Mouse (Mus musculus): ENCODE measurements around the gene Epn2. TPM values are rescaled to one million over a fixed set of nuclear protein-coding genes. Genes with fewer than 3 reads are reported as not detected.
"Not testable (repeated sequence)": the region's sequence is repeated elsewhere in the genome, so short reads cannot be mapped to it uniquely, and the experiment has no call there.

The Epn2 gene
- polyA plus RNA-seq, 1 experiment from 2014 or later: 25.5 TPM

GRCm38 (mm10) chr11:61585421-61585820, 5.9 kb upstream of the Epn2 start:
- Histone ChIP-seq H3K27ac (no peak overlapping the region), H3K36me3 (no peaks in the 10 kb centered on the region), H3K4me2 (no peak overlapping the region), H3K27me3 (no peaks in the 10 kb centered on the region), H3K4me1 (peaks cover 6% of the 10 kb centered on the region), H3K4me3 (replicated peaks) (no peak overlapping the region), H3K9ac (no peak overlapping the region), H3K9me3 (replicated peaks) (no peaks in the 10 kb centered on the region)
- 40% methylated on average over 4 of the region's 4 CpGs for WGBS
- ATAC-seq (replicated peaks; ENCODE audit: low FRiP score): no peak

GRCm38 (mm10) chr11:61584830-61585229, 5.3 kb upstream of the Epn2 start:
- WGBS: 80% methylated on average over 4 of the region's 4 CpGs
- H3K4me1 ChIP-seq: peaks cover under 1% of the 10 kb centered on the region; the same call in 1 of the 2 replicates
- no peaks in the 10 kb centered on the region for H3K27me3 ChIP-seq
- no peak overlapping the region for H3K27ac ChIP-seq
- no peak for ATAC-seq (replicated peaks; ENCODE audit: low FRiP score)
- no peaks in the 10 kb centered on the region for H3K9me3 ChIP-seq (replicated peaks)
- no peak overlapping the region for H3K4me3 ChIP-seq (replicated peaks)
- no peaks in the 10 kb centered on the region for H3K36me3 ChIP-seq
- H3K4me2 ChIP-seq: no peak overlapping the region
- no peak overlapping the region for H3K9ac ChIP-seq

GRCm38 (mm10) chr11:61584096-61584495, 4.6 kb upstream of the Epn2 start:
- H3K27me3 ChIP-seq: no peaks in the 10 kb centered on the region
- H3K36me3 ChIP-seq: no peaks in the 10 kb centered on the region
- no peak for ATAC-seq (replicated peaks; ENCODE audit: low FRiP score)
- H3K4me1 ChIP-seq: no peaks in the 10 kb centered on the region
- 90% methylated on average over 6 of the region's 6 CpGs for WGBS
- no peak overlapping the region for H3K9ac ChIP-seq
- H3K9me3 ChIP-seq (replicated peaks): no peaks in the 10 kb centered on the region
- H3K4me3 ChIP-seq (replicated peaks): no peak overlapping the region
- H3K27ac ChIP-seq: no peak overlapping the region
- no peak overlapping the region for H3K4me2 ChIP-seq

- not testable (repeated sequence) for H3K27ac ChIP-seq; ATAC-seq (replicated peaks; ENCODE audit: low FRiP score); H3K9ac ChIP-seq; H3K27me3 ChIP-seq; H3K4me3 ChIP-seq (replicated peaks); H3K4me1 ChIP-seq; H3K4me2 ChIP-seq; H3K36me3 ChIP-seq; H3K9me3 ChIP-seq (replicated peaks)
- 90% methylated on average over 4 of the region's 5 CpGs for WGBS
Observed at GRCm38 (mm10) chr11:61582808-61583207, 3.3 kb upstream of the Epn2 start.

GRCm38 (mm10) chr11:61579878-61580381, 443 bp upstream of the Epn2 start:
- Histone ChIP-seq H3K4me3 (replicated peaks) (peak overlapping the region; percentile 79), H3K4me2 (peak overlapping the region; percentile 90), H3K9me3 (replicated peaks) (no peaks in the 10 kb centered on the region), H3K27ac (peak overlapping the region; percentile 91; the same call in 1 of the 2 replicates), H3K36me3 (0 out of 2 replicates have a peak, but pooled peaks cover 3% of the 10 kb centered on the region), H3K4me1 (peaks cover 17% of the 10 kb centered on the region), H3K9ac (no peak overlapping the region), H3K27me3 (no peaks in the 10 kb centered on the region)
- 75% methylated on average over 7 of the region's 7 CpGs for WGBS
- ATAC-seq (replicated peaks; ENCODE audit: low FRiP score): no peak

- peak overlapping the region; percentile 90 for H3K4me2 ChIP-seq
Observed at GRCm38 (mm10) chr11:61578541-61578982, 925 bp downstream of the Epn2 start.

GRCm38 (mm10) chr11:61577991-61578390, 1.5 kb downstream of the Epn2 start:
- Histone ChIP-seq H3K4me1 (peaks cover 17% of the 10 kb centered on the region), H3K27me3 (no peaks in the 10 kb centered on the region), H3K9me3 (replicated peaks) (no peaks in the 10 kb centered on the region), H3K9ac (no peak overlapping the region), H3K36me3 (0 out of 2 replicates have a peak, but pooled peaks cover 3% of the 10 kb centered on the region), H3K4me2 (peak overlapping the region; percentile 90), H3K4me3 (replicated peaks) (peak overlapping the region; percentile 79), H3K27ac (no peak overlapping the region)
- 3% methylated on average over 5 of the region's 5 CpGs for WGBS
- ATAC-seq (replicated peaks; ENCODE audit: low FRiP score): no peak

More at GRCm38 (mm10) chr11:61578541-61578982, 925 bp downstream of the Epn2 start:
- H3K4me3 ChIP-seq (replicated peaks): peak overlapping the region; percentile 79
- H3K27ac ChIP-seq: peak overlapping the region; percentile 91
- no peaks in the 10 kb centered on the region for H3K9me3 ChIP-seq (replicated peaks)
- no peak; the same call in 1 of the 2 replicates for ATAC-seq (replicated peaks; ENCODE audit: low FRiP score)
- peaks cover 17% of the 10 kb centered on the region for H3K4me1 ChIP-seq
- H3K36me3 ChIP-seq: 0 out of 2 replicates have a peak, but pooled peaks cover 3% of the 10 kb centered on the region
- peak overlapping the region; percentile 93 for H3K9ac ChIP-seq
- H3K27me3 ChIP-seq: no peaks in the 10 kb centered on the region
- 1% methylated on average over 17 of the region's 17 CpGs for WGBS

GRCm38 (mm10) chr11:61577349-61577748, 2.1 kb downstream of the Epn2 start:
- H3K9me3 ChIP-seq (replicated peaks): no peaks in the 10 kb centered on the region
- peak overlapping the region; percentile 90 for H3K4me2 ChIP-seq
- 0 out of 2 replicates have a peak, but pooled peaks cover 3% of the 10 kb centered on the region for H3K36me3 ChIP-seq
- H3K9ac ChIP-seq: no peak overlapping the region
- ATAC-seq (replicated peaks; ENCODE audit: low FRiP score): no peak
- no peak overlapping the region for H3K27ac ChIP-seq
- H3K27me3 ChIP-seq: no peaks in the 10 kb centered on the region
- peaks cover 17% of the 10 kb centered on the region for H3K4me1 ChIP-seq
- peak overlapping the region; percentile 79; the same call in 1 of the 2 replicates for H3K4me3 ChIP-seq (replicated peaks)

- no peak overlapping the region for H3K9ac ChIP-seq
- no peaks in the 10 kb centered on the region for H3K27me3 ChIP-seq
- no peak overlapping the region for H3K4me2 ChIP-seq
- 81% methylated on average over 4 of the region's 4 CpGs for WGBS
- no peak overlapping the region for H3K4me3 ChIP-seq (replicated peaks)
- no peak overlapping the region for H3K27ac ChIP-seq
- 0 out of 2 replicates have a peak, but pooled peaks cover 3% of the 10 kb centered on the region for H3K36me3 ChIP-seq
- H3K4me1 ChIP-seq: peaks cover 17% of the 10 kb centered on the region
- no peaks in the 10 kb centered on the region for H3K9me3 ChIP-seq (replicated peaks)
- ATAC-seq (replicated peaks; ENCODE audit: low FRiP score): no peak
Observed at GRCm38 (mm10) chr11:61573266-61573665, 6.2 kb downstream of the Epn2 start.

GRCm38 (mm10) chr11:61571225-61571624, 8.3 kb downstream of the Epn2 start:
- Histone ChIP-seq H3K4me2 (no peak overlapping the region), H3K27me3 (no peaks in the 10 kb centered on the region), H3K9me3 (replicated peaks) (no peaks in the 10 kb centered on the region), H3K4me1 (no peaks in the 10 kb centered on the region; the same call in 1 of the 2 replicates), H3K4me3 (replicated peaks) (no peak overlapping the region), H3K36me3 (0 out of 2 replicates have a peak, but pooled peaks cover 3% of the 10 kb centered on the region), H3K9ac (no peak overlapping the region), H3K27ac (no peak overlapping the region)
- ATAC-seq (replicated peaks; ENCODE audit: low FRiP score): no peak
- WGBS: 82% methylated on average over 3 of the region's 3 CpGs

GRCm38 (mm10) chr11:61569671-61570070, 9.8 kb downstream of the Epn2 start:
- no peak overlapping the region for H3K4me2 ChIP-seq
- no peaks in the 10 kb centered on the region for H3K27me3 ChIP-seq
- H3K4me1 ChIP-seq: 0 out of 2 replicates have a peak, but pooled peaks cover 3% of the 10 kb centered on the region
- H3K4me3 ChIP-seq (replicated peaks): no peak overlapping the region
- no peaks in the 10 kb centered on the region for H3K9me3 ChIP-seq (replicated peaks)
- H3K27ac ChIP-seq: no peak overlapping the region
- H3K36me3 ChIP-seq: no peaks in the 10 kb centered on the region
- 85% methylated on average over 1 of the region's 1 CpGs for WGBS
- ATAC-seq (replicated peaks; ENCODE audit: low FRiP score): no peak
- no peak overlapping the region for H3K9ac ChIP-seq

GRCm38 (mm10) chr11:61564566-61564965, 14.9 kb downstream of the Epn2 start:
- WGBS: 90% methylated on average over 2 of the region's 2 CpGs
- Histone ChIP-seq H3K9me3 (replicated peaks) (no peaks in the 10 kb centered on the region), H3K27ac (no peak overlapping the region), H3K27me3 (no peaks in the 10 kb centered on the region), H3K36me3 (no peaks in the 10 kb centered on the region), H3K4me1 (peaks cover 27% of the 10 kb centered on the region), H3K9ac (no peak overlapping the region), H3K4me2 (no peak overlapping the region), H3K4me3 (replicated peaks) (no peak overlapping the region)
- no peak for ATAC-seq (replicated peaks; ENCODE audit: low FRiP score)

- peaks cover 29% of the 10 kb centered on the region for H3K4me1 ChIP-seq
- no peak overlapping the region for H3K27ac ChIP-seq
- ATAC-seq (replicated peaks; ENCODE audit: low FRiP score): no peak
- H3K27me3 ChIP-seq: no peaks in the 10 kb centered on the region
- no peak overlapping the region for H3K4me2 ChIP-seq
- H3K9me3 ChIP-seq (replicated peaks): no peaks in the 10 kb centered on the region
- WGBS: 76% methylated on average over 4 of the region's 4 CpGs
- no peak overlapping the region for H3K9ac ChIP-seq
- no peaks in the 10 kb centered on the region for H3K36me3 ChIP-seq
- no peak overlapping the region for H3K4me3 ChIP-seq (replicated peaks)
Observed at GRCm38 (mm10) chr11:61563939-61564338, 15.5 kb downstream of the Epn2 start.

All from kidney, embryonic 15.5 days (tissue).